Mouse (Mus musculus) urinary bladder, postnatal 4 days (tissue): ENCODE data around the gene Olfr533.
"Not testable (repeated sequence)": the region's sequence is repeated elsewhere in the genome, so short reads cannot be mapped to it uniquely, and the experiment has no call there.

Experiments used
- DNase-seq, 2 experiments: peaks; one replicate each; pipeline ENCODE4 v3.0.0; 2021 to 2022; ENCODE audit warnings: low spot score in 2 of 2

The Olfr533 gene

GRCm38 (mm10) chr7:140463070-140463469 lies at the start of gene Olfr533:
Gene Olfr533, plus strand, starts transcription at chr7:140463370.
- not testable (repeated sequence) for DNase-seq

DNA sequence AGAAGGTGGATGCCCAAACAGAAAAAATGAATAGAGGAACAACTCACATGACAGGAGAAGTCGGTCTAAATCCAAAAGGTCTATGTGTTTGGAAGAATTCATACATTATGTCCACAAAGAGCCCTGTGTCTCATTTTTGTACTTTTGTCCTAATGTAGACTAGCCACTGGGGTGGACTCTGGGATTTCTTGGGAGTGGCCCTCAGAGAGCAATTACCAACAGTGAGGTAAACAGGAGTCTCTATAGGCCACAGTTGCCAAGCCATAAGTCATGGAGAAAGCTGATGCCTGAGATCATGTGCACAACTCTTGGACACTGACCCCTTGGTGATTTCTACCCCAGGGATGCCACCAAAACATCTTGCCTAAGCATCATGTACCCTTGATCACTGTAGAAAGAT lies 41.6 kb upstream of the Olfr533 start, which contains the start of gene Olfr532:
Gene Olfr532 (minus strand): TSS at position 101 of the 400 bp plus-strand sequence.
- no peak for DNase-seq

DNA sequence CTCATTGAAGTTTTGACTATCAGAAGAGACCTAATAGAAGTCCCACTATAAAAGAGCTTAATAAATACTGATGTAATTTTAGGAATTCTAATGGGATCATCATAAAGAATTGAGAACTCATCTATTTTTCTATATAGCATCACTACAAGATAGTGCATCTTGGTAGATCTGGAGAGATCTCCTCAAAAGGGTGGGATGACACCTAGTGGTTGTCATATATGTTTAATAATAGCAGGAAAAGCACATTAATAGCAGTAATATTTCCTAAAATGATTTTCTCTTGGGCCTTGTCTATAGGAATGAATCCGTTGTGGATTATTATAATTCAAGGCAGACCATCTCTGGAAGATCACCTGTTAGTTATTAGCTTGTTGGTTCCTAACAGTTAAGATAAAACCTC lies 20.0 kb upstream of the Olfr533 start:
- no peak for DNase-seq

- DNase-seq, result no peak
Observed at GRCm38 (mm10) chr7:140477886-140478285, 14.7 kb downstream of the Olfr533 start.

DNA sequence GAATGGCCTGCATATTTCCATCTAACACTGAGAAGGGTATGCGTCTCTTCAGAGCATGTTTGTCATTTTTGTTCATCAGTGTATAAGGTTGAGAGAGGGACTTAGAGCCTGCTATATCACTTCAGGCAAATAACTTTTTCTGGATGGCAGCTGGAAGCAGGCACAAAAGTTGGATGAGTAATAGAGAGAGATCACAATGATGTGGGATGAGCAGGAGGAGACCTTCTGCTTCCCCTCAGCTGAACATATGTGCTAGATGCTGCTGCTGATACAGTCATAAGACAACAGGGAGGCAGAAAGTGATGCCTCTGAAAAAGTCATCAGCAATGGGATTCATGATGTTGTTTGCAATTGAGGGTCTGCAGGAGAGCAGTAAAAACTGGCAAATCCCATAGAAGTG lies 15.6 kb downstream of the Olfr533 start:
- no peak for DNase-seq

- DNase-seq, result no peak
Observed at GRCm38 (mm10) chr7:140483916-140484315, 20.7 kb downstream of the Olfr533 start, which contains the start of gene Olfr535. Gene Olfr535, plus strand, starts transcription at chr7:140484216.

DNA sequence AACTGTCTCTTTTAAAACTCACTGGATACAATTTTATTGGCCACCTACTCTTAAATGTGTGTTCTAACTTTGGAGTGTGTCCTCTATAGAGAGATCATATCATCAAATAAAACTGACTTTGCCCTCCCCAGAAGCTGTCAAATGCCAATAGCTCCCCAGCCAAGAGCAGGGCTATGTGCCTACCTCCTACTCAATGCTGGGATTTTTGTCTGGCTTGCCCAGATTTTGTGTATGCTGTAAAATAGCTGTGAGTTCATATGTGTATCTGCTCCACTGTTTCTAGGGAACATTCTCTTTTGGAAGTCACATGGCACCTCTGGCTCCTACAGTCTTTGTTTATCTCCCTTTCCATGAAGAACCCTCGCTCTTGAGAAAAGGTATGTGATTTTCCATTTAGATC lies 25.8 kb downstream of the Olfr533 start:
- DNase-seq, result no peak

GRCm38 (mm10) chr7:140494231-140494630 lies 31.1 kb downstream of the Olfr533 start:
- DNase-seq, result no peak

DNA sequence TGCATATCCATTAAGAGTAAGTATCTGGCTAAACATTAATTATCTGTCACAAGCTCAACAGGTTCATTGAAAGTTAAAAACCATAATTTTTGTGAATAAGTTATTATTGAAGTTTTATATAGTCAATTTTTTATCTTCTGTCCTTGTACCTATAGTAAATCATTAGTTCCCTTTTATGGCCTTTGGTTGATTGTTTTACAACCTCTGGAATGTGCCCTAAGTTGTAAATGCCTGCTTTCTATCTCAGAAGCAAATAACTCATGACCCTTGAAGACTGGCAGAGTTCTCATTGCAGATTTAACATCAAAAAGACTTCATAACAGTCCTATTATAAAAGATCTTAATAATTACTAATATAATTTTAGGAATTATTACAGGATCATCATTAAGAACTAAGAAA lies 31.5 kb downstream of the Olfr533 start:
- DNase-seq, result no peak

GRCm38 (mm10) chr7:140507346-140508021 lies 44.3 kb downstream of the Olfr533 start, which contains the start of gene Olfr536:
Gene Olfr536, minus strand, starts transcription at chr7:140507396.
- DNase-seq, result not testable (repeated sequence)
